ENCODE assay signal across 1 mouse cellular context in the genomic region with DNA sequence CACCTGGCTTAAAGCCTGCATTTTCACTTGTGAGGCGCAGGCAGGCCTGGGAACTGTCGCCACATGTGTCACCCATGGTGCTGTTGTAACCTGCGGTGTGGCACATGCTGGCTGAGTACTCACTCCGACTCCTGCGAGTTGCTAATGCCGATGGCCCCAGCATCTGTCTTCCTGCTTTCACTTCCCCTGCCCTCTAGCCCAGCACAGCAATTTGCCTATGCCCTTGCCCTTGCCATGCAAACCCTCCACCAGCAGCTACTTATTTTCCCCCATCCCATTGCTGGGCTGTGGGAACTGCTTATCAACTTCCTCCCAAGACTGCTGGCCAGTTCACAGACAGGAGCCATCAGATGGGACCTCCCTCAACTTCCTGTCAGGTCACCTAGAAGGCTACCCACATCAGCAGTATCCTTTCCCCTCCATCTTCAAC.
TF ChIP-seq lines count a peak whose summit lies in the region.

No protein-coding gene starts in this region.

TF ChIP-seq in CH12.LX, 34 proteins besides CTCF, POLR2A, EP300 and RAD21 (continued from another document):
- TF ChIP-seq SMC3 (IDR thresholded peaks at IDR 0.05; ENCODE audit: low read depth, low read length) (no peak), GABPA (IDR thresholded peaks at IDR 0.05; ENCODE audit: insufficient replicate concordance, low read depth, low read length) (no peak), KAT2A (IDR thresholded peaks at IDR 0.05; ENCODE audit: insufficient replicate concordance, low read length) (no peak)
